Mouse (Mus musculus) bone marrow, adult 2 months (tissue): ENCODE results near the gene Gpx1. TPM values are rescaled to one million over a fixed set of nuclear protein-coding genes. Genes with fewer than 3 reads are reported as not detected.

Experiments used
- H3K27ac ChIP-seq: fragments of 200-500 bp; 2 replicates; pipeline ENCODE4 v1.5.1; 2012; ENCODE audit warnings: low read depth, mild to moderate bottlenecking, control low read depth, inconsistent platforms, low read length; ENCODE audit not compliant: control insufficient read depth, poor library complexity, insufficient read depth
- H3K4me1 ChIP-seq: fragments of 200-500 bp; 2 replicates; pipeline ENCODE4 v1.6.1; 2011; ENCODE audit warnings: low read length; ENCODE audit not compliant: control insufficient read depth, insufficient read depth
- H3K4me3 ChIP-seq: fragments of 200-500 bp; replicated peaks from 2 replicates; pipeline ENCODE3; 2011; ENCODE audit warnings: mild to moderate bottlenecking, low read depth, low read length, control low read depth; ENCODE audit not compliant: control insufficient read depth
- CTCF ChIP-seq: fragments of 200-500 bp; IDR thresholded peaks from 2 replicates; pipeline ENCODE4 v1.5.1; 2011; ENCODE audit warnings: low read length, control low read depth; ENCODE audit not compliant: control insufficient read depth, insufficient read depth
- POLR2A ChIP-seq: fragments of 200-500 bp; IDR thresholded peaks from 2 replicates; pipeline ENCODE4 v1.6.1; 2011; ENCODE audit warnings: low read depth, mild to moderate bottlenecking, control low read depth, low read length, borderline replicate concordance; ENCODE audit not compliant: control insufficient read depth
- WGBS: fragments of 180-500 bp; shearing (Covaris S2); methylation state at CpG from one replicate; pipeline ENCODE4 v1.1.7; 2018; 5-methylcytosine and 5-hydroxymethylcytosine counted together
- polyA plus RNA-seq: library from polyadenylated mRNA; stranded (reverse); fragments of >200 nt; gene quantifications from 2 replicates; pipeline ENCODE4 v1.2.4, GENCODE M21; 2011; ENCODE audit warnings: low replicate concordance; ENCODE audit not compliant: missing spikeins, insufficient read depth, insufficient read length

Gene Gpx1
- polyA plus RNA-seq, 1 experiment: 1,398 TPM

DNA sequence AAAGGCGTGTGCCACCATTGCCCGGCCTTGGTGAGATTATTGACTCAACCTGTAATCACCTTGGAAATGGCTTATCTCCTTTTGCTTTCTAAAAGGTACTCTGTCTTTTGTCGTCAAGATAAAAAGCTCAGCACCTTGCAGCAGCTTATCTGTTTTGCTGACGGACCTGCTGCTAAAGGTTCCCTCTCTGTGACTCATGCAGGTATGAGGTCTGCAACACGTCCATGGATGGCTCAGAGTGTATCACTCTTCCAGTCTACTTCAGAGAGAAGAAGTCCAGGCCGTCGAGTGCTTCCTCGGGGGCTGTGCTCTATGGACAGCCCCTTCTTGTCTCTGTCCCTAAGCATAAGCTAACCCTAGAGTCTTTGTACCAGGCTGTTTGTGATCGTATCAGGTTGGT is 39.5 kb downstream of the Gpx1 start:
- Histone ChIP-seq H3K4me3 (no peak overlapping the region), H3K27ac (no peak overlapping the region), H3K4me1 (no peaks in the 10 kb centered on the region; the same call in 1 of the 2 replicates)
- TF ChIP-seq CTCF (no peak), POLR2A (no peak)
- WGBS: 88% methylated on average over 9 of the region's 9 CpGs

DNA sequence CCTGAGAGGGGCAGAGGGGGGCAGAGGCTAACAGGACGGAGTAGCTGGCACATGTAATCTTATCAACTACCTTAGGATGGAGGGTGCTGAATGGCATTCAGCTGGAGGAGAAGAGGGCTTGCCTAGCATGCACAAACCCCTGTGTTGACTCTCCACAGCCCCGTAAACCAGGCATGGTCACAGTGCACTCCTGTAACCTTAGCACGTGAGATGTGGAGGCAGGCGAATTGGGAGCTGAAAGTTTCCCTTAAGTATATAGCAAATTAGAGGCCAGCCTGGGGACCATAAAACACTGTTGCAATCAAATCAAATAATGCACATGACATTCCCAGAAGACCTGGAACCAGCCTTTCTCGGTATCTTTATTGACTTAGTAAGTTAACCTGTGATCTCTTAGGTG is 40.0 kb downstream of the Gpx1 start:
- TF ChIP-seq POLR2A (no peak), CTCF (no peak)
- no peak overlapping the region for H3K27ac ChIP-seq
- 89% methylated on average over 5 of the region's 5 CpGs for WGBS
- no peak overlapping the region for H3K4me3 ChIP-seq
- H3K4me1 ChIP-seq: no peaks in the 10 kb centered on the region; the same call in 1 of the 2 replicates

DNA sequence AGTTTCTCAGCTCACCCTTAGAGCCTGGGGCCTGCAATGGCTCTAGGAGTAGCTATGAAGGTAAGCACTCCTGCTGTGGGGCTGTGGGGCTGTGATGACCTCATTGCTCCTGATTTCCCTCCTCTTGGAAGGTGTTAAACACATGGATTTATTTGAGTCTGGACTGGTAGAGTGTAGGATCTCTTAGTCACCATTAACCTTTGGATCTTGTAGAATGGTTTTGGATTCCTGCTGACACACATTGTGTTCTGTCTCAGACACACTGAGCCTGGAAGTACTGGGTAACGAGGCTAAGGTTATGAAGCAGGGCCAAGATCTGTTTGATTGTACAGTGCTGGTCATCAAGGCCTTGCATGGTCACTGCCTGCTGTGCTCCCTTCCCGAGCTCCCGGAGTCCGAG is 40.6 kb downstream of the Gpx1 start:
- 94% methylated on average over 4 of the region's 4 CpGs for WGBS
- no peak overlapping the region for H3K27ac ChIP-seq
- no peaks in the 10 kb centered on the region; the same call in 1 of the 2 replicates for H3K4me1 ChIP-seq
- H3K4me3 ChIP-seq: no peak overlapping the region
- no peak for TF ChIP-seq CTCF
- TF ChIP-seq POLR2A: no peak

GRCm38 (mm10) chr9:108381382-108381781 is 42.7 kb downstream of the Gpx1 start:
- no peak overlapping the region for H3K27ac ChIP-seq
- no peak for TF ChIP-seq POLR2A
- no peak for TF ChIP-seq CTCF
- 96% methylated on average over 9 of the region's 9 CpGs for WGBS

DNA sequence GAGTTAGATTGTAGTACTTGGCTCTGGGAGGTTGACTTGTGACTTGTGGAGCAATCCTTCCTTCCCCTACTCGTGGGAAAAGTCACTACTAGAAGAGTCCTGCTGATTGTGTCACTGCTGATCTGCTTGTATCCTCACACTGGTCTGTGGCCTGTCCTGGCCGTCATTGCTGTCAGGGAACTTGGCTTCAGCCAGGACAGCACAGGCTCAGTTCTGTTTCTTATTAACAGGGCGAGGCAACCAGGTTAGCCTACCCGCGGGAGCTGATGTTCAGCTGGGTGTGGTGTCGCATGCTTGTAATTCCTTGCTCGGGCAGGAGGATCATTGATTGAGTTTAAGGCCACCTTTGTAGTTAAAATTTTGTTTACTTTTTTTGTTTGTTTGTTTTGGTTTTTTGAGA is 46.3 kb downstream of the Gpx1 start:
- no peak for TF ChIP-seq CTCF
- TF ChIP-seq POLR2A: no peak
- WGBS: 78% methylated on average over 7 of the region's 7 CpGs
- no peaks in the 10 kb centered on the region for H3K4me1 ChIP-seq
- H3K4me3 ChIP-seq: no peak overlapping the region
- no peak overlapping the region for H3K27ac ChIP-seq

More at GRCm38 (mm10) chr9:108381382-108381781, 42.7 kb downstream of the Gpx1 start:
- H3K4me3 ChIP-seq: no peak overlapping the region
- no peaks in the 10 kb centered on the region; the same call in 1 of the 2 replicates for H3K4me1 ChIP-seq

DNA sequence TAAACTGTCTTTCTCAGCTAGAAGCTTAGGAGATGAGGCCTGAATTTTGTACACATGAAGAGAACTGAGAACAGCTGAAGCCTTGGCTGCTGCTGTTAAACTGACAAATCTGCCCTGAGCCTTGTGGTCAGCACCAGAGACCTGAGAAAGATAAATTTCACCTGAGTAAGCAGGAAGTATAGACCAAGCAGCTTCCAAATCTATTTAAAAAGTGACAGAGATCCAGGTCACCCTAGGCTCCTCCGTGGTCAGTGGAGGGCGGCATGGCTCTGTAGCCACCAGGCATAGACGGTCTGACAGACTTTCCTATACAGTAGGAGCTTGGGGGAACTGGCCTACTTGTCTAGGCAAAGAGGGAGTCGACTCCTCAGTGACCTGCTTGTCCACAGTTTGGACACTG is 48.1 kb downstream of the Gpx1 start:
- 93% methylated on average over 4 of the region's 4 CpGs for WGBS
- H3K4me3 ChIP-seq: no peak overlapping the region
- TF ChIP-seq POLR2A (no peak), CTCF (no peak)
- no peak overlapping the region for H3K27ac ChIP-seq
- H3K4me1 ChIP-seq: no peaks in the 10 kb centered on the region

DNA sequence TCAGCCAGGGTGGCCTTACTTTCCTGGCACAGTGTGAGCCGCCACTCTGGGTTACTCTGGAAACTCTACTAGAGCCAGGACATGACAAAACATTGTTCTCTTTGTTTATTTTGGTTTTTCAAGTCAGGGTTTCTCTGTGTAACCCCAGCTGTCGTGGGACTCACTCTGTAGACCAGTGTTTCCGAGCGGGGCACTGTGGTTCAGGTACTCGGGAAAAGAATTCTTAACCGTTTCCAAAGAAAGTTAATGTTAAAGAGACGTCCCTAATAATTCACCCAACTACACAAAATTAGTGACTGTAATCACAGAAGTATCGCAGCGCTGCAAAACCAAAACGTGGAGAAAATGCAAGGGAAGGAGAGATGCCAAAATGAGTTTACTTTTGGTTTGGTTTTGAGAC is 49.9 kb downstream of the Gpx1 start:
- 91% methylated on average over 10 of the region's 10 CpGs for WGBS
- Histone ChIP-seq H3K4me3 (no peak overlapping the region), H3K27ac (no peak overlapping the region), H3K4me1 (no peaks in the 10 kb centered on the region)
- no peak for TF ChIP-seq POLR2A
- TF ChIP-seq CTCF: no peak

- Histone ChIP-seq H3K4me1 (no peaks in the 10 kb centered on the region), H3K4me3 (no peak overlapping the region), H3K27ac (no peak overlapping the region)
- WGBS: 77% methylated on average over 6 of the region's 6 CpGs
- TF ChIP-seq CTCF (no peak), POLR2A (no peak)
Observed at GRCm38 (mm10) chr9:108389220-108389619, 50.5 kb downstream of the Gpx1 start.

Other genes starting within 250 kb of the Gpx1 start
- 159 and 206 TPM in 2 replicates for gene Apeh, start 244.3 kb upstream of the Gpx1 start, polyA plus RNA-seq
- 1.1 and 1.9 TPM in 2 replicates for gene Bsn, start 148.5 kb upstream of the Gpx1 start, polyA plus RNA-seq
- gene Dag1, start 74.9 kb upstream of the Gpx1 start, polyA plus RNA-seq: 2.6 and 2.7 TPM in 2 replicates
- gene Nicn1, start 48.5 kb upstream of the Gpx1 start, polyA plus RNA-seq: 2.3 TPM in 2 replicates
- 1.7 and 15.2 TPM in 2 replicates for gene Amt, start 42.0 kb upstream of the Gpx1 start, polyA plus RNA-seq
- 138 and 223 TPM in 2 replicates for gene Rhoa, start 32.8 kb upstream of the Gpx1 start, polyA plus RNA-seq
- gene Tcta, start 32.7 kb upstream of the Gpx1 start, polyA plus RNA-seq: 5.6 and 13.2 TPM in 2 replicates
- 102 and 256 TPM in 2 replicates for gene Usp4, start 8.9 kb downstream of the Gpx1 start, polyA plus RNA-seq
- gene 1700102P08Rik, start 53.9 kb downstream of the Gpx1 start, polyA plus RNA-seq: 3.9 TPM in 1 of 2 replicates, not detected in the other
- 0.34 and 0.87 TPM in 2 replicates for gene Ccdc36, start 89.6 kb downstream of the Gpx1 start, polyA plus RNA-seq
- gene BC048562, start 97.6 kb downstream of the Gpx1 start, polyA plus RNA-seq: not detected in 2 replicates
- gene Ccdc71, start 121.6 kb downstream of the Gpx1 start, polyA plus RNA-seq: 5.1 and 12.3 TPM in 2 replicates
- gene Klhdc8b, start 122.7 kb downstream of the Gpx1 start, polyA plus RNA-seq: 8.1 and 18.3 TPM in 2 replicates
- gene Lamb2, start 140.8 kb downstream of the Gpx1 start, polyA plus RNA-seq: 3.8 and 9.0 TPM in 2 replicates
- gene Usp19, start 151.7 kb downstream of the Gpx1 start, polyA plus RNA-seq: 42.0 and 94.4 TPM in 2 replicates
- gene Qars, start 168.8 kb downstream of the Gpx1 start, polyA plus RNA-seq: 76.9 and 170 TPM in 2 replicates
- 29.4 and 50.5 TPM in 2 replicates for gene Qrich1, start 177.9 kb downstream of the Gpx1 start, polyA plus RNA-seq
- gene Impdh2, start 221.4 kb downstream of the Gpx1 start, polyA plus RNA-seq: 56.2 and 207 TPM in 2 replicates
- 14.7 and 23.0 TPM in 2 replicates for gene Ndufaf3, start 228.5 kb downstream of the Gpx1 start, polyA plus RNA-seq
- gene Dalrd3, start 231.0 kb downstream of the Gpx1 start, polyA plus RNA-seq: 44.0 and 105 TPM in 2 replicates
- 5.8 and 7.9 TPM in 2 replicates for gene Wdr6, start 239.8 kb downstream of the Gpx1 start, polyA plus RNA-seq